Mouse (Mus musculus) retina, postnatal 7 days (tissue): ENCODE measurements around the gene Nol7.

Experiments used
- DNase-seq: peaks from one replicate; pipeline ENCODE4 v3.0.0-alpha.2; 2012; ENCODE audit warnings: low read depth, low spot score

The Nol7 gene

GRCm38 (mm10) chr13:43398297-43399080 is at the start of gene Nol7:
Nol7 (plus strand) TSS chr13:43398390.
- peak; percentile 91 for DNase-seq

DNA sequence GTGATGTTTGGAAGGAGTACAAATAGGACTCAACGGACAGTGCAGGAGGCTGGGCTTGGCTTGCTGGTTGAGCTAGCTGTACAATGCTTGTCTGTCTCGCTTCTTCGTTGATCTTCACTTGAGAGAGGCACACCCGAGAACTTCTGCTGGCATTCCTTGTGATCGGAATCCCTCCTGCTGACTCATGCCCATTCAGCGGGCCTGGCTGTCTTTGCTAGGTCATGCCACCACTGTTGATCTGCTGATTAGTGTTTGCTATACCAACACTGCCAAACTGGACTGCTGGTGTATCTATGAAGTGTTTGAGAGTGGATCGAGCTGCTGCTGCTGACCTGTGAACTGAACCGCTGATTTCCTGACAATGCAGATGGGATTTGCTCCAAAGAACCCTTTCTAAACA is 48.8 kb upstream of the Nol7 start:
- no peak for DNase-seq

DNA sequence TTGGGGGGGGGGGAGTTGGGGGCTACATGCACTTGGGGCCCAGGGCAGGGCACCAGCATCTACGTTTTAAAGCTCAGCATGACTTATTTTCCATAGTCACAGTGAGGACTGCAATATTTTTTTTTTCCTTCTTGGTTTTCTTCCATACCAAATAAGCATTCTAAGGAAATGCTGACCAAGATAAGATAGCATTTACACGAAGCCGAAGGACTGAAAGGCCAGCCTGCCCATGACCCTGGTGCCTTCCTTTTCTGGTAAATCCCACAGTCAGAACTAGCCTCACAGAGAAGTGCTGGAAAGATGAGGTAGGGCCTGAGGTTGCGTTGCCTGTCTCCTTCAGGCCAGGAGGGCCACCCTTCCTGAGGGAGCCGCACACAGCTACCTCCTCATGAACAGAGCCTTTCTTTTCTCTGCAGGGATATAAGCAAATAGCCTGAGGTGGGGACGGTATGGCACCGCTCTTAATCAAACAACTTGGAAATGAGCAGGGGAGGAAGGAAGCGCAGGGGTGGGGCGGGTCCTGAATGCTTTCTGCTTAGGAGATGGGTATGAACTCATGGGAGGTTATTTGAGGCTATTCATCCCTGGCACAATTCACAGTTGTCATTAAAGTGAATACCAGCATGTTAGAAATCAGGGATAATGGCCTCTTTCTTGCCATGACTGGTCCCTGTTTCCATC is 47.6 kb upstream of the Nol7 start:
- DNase-seq = no peak

DNA sequence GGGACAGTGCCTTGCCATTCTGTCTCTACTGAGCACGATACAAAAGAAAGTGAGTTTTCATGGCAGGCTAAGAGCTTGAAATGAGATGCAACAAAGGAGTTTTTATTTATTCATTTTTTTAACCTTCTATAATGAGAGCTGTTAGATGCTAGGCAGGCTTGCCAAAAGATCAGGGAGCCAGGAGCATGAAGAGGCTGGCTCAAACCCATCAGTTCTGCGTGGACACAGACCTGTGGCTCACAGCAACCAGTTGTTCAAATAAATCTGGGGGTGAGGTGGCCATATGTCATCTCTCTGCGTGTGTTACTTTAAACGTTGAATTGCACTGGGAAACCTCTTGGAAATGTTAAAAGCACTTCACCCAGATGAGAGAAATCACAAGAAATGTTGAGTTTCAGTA is 44.8 kb upstream of the Nol7 start:
- DNase-seq = no peak

- no peak for DNase-seq
Observed at GRCm38 (mm10) chr13:43354362-43354761, 43.8 kb upstream of the Nol7 start.

- DNase-seq = no peak
Observed at GRCm38 (mm10) chr13:43356346-43357125, 41.7 kb upstream of the Nol7 start.

DNA sequence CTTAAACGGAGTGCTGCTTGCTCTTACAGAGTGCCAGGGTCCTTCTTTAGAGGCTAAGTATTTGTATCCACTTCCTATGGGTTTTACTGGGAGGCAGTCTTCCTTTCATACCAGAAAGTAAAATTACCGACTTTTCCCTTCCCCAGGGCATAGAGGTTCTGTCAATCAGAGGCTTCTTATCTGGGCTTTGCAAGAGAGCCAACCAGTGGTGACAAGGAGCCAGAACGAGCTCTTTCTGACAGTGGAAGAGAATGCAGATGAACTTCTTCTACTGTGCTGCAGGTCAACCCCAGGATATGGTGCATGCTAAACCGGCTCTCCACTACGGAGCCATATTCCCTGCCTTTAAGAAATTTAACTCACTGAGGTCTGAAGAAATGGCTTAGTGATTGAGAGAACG is 37.7 kb upstream of the Nol7 start:
- no peak for DNase-seq

- no peak for DNase-seq
Observed at GRCm38 (mm10) chr13:43362353-43362752, 35.8 kb upstream of the Nol7 start.

DNA sequence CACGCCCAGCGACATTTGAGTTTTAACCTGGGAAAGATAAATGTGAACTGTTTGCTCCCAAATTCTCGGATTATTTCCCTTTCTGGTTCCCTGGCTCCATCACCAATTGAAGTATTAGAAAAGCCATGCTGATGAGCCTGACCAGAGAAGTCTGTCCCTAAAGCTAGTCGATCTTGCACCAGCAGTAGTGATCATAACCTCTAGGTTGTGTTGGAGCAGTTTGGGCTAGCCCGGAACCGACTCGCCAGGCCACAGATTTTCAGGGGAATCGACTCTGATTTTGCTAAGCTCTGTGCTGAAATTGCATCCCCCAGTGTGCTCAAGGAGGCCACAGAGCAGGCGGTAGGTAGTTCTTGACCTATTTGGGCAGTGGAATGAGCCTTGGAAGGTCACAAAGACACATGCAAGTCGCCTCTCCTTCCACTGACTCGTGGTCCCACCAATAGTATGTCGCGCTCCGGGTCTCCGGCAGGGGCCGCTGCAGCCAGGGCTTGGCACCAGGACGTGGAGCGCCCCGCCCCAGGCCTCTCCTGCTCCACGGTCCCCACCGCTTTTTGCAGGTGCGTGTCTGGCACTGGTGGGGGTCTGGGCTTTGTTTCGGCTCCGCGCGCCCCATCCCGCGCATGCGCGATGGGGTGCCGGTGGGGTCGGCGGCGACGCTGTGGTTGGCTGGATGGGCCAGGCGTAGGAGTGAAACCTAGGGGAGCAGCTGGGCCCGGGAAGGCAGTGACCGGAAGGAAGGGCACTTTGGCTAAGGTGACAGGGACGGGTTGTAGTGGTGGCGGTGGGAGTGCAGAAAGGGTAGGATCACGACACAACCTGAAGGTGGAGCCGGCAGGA is 33.0 kb upstream of the Nol7 start, which contains the start of gene Sirt5:
Gene Sirt5, plus strand, starts transcription at position 512 of the 840 bp plus-strand sequence.
- peak; percentile 83 for DNase-seq

DNA sequence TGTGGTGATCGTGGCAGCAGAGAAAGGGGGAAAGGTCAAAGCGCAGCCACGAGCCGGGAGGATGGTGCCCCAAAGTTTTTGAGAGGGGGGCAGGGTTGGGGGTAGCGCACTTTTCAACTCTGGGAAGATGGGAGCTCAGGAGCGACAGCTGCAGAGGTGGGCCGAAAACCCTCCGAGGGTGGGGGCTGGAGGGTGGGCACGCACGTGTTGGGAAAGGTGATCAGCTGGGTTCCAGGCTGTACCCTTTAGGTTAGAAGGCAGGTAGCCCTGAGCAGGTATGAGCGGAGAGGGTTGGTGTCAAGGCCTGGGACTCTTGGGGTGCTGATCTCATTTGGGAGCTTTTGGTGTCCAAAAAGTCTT is 32.4 kb upstream of the Nol7 start:
- no peak for DNase-seq

- no peak for DNase-seq
Observed at GRCm38 (mm10) chr13:43370063-43370462, 28.1 kb upstream of the Nol7 start.

GRCm38 (mm10) chr13:43372892-43373291 is 25.3 kb upstream of the Nol7 start:
- DNase-seq = no peak

DNA sequence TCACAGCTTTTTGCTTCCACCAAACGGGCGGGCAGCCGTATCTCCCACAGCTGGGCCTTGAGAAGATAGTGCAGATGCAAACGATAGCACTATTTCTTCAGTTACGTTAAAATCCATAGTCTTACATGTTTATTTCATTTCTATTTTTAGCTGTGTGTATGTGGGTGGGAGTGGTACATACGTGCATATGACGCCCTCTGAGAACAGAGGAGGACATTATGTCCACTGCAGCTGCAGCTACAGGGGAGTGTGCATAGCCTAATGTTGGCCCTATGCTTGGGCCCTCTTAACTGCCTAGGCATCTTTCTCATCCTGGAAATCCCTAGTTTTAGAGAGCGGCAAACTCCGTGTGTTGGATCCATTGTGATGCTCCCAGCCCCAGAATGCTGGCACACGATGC is 24.0 kb upstream of the Nol7 start:
- DNase-seq = no peak

DNA sequence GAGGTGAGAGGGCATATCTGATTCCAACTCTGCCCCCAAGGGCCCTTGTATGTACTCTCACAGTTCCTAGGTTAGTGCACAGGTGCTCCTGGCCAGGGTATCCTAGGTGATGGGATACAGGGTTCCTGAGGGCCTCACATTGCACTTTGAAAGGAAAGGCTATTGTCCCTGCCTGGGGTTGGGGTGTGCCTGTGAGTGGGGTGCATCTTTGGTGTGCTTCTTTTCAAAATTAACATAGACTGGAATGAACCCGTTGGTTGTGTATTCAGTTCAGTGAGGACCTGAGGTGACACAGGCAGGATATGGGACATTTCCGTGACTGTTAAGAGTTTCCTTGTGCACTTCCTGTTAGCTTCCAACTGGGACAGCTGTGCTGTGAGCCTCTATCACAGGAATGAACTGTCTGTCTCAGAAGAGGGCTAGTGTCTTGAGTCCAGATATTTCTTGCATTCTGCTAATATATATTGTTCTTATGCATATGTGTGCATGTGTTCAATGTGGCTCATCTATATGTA is 23.2 kb upstream of the Nol7 start:
- no peak for DNase-seq

DNA sequence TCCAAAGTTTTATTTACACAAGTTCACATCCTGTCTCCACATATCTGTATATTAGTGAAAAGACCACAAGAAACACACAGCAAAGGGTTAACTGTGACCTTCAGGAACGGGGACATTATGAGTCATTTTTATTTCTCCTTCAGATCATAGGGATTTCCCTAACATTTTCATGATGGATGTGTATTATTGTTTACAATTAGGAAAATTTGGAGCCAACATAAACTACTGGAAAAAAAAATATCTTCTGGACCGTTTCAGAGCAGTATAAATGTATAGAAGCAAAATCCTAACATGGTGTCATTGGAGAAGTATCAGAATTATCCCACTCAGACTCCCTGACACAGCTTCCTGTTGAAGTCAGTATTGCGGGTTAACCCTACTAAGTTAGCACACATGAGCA is 18.2 kb upstream of the Nol7 start:
- no peak for DNase-seq

- DNase-seq = no peak
Observed at GRCm38 (mm10) chr13:43385321-43385720, 12.9 kb upstream of the Nol7 start.

GRCm38 (mm10) chr13:43397700-43398296 is 392 bp upstream of the Nol7 start:
- DNase-seq = no peak

DNA sequence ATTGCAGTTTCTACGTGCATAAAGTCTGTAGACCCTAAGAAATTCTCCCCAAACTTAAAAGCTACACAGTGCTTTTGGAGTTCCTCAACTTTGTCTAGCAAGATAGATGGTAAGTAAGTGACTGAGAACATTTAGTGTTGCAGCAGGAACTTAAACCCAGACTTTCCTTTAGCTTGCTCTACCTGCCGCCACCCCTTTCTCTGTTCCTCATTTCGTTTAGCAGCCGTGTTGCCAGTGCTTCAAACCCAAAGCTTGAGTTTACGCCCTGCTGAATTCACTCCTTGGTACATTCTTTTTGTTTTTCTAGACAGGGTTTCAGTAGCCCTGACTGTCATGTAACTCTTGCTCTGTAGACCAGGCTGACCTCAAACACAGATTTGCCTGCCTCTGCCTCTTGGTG is 1.4 kb downstream of the Nol7 start:
- DNase-seq = no peak

GRCm38 (mm10) chr13:43412311-43412710 is 14.1 kb downstream of the Nol7 start:
- DNase-seq = no peak

GRCm38 (mm10) chr13:43413611-43414010 is 15.4 kb downstream of the Nol7 start:
- DNase-seq = no peak

- DNase-seq = no peak
Observed at GRCm38 (mm10) chr13:43415249-43415648, 17.1 kb downstream of the Nol7 start.
